Mouse (Mus musculus) cerebellum, adult 2 months (tissue): ENCODE measurements around the gene Lypla2.

Experiments
- CTCF ChIP-seq: fragments of 200-500 bp; IDR thresholded peaks from 2 replicates; pipeline ENCODE4 v1.5.1; 2011; ENCODE audit warnings: low read depth, mild to moderate bottlenecking, control low read depth, low read length, moderate library complexity, borderline replicate concordance; ENCODE audit not compliant: insufficient read depth
- POLR2A ChIP-seq: fragments of 200-500 bp; IDR thresholded peaks from 2 replicates; pipeline ENCODE4 v1.6.1; 2011; ENCODE audit warnings: low read length, control low read depth, borderline replicate concordance; ENCODE audit not compliant: insufficient read depth

DNA sequence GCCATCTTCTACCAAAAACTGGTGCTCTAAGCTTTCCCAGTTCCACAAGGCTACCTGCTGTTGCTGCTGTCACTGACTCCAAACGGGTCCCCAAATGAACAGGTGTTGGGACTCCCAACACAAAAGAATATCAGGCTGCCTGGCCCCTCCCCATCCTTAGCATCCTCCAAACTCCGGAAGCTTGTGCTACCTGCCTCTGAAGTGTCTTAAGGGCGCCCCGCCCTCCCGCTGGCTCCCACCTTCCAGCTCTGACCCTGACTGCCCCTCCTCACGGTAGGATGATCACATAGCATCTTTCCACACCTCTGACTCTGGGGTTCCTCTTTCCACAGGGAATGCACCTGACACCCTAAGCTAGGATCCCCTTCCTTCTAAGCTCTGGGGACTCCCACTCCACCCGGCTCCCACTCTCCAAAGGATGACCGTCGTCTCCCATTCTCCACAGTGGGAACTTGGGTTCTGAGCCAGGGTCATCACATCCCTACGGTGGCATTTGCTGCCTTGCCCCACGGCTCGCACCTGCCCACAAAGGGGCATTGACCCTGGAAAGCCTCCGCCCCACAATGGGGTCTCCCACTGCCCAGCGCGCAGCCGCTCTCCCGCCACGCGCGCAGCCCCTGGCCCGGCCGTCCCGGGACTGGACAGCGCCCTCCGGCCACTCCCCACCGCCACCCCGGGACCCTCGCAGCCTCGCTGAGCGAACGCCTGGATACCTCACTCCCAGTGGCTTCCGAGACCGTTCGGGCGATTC is 446 bp downstream of the Lypla2 start:
- no peak for TF ChIP-seq CTCF
- no peak for TF ChIP-seq POLR2A
